8 mouse cellular contexts compared by ENCODE assay signal in the genomic region with DNA sequence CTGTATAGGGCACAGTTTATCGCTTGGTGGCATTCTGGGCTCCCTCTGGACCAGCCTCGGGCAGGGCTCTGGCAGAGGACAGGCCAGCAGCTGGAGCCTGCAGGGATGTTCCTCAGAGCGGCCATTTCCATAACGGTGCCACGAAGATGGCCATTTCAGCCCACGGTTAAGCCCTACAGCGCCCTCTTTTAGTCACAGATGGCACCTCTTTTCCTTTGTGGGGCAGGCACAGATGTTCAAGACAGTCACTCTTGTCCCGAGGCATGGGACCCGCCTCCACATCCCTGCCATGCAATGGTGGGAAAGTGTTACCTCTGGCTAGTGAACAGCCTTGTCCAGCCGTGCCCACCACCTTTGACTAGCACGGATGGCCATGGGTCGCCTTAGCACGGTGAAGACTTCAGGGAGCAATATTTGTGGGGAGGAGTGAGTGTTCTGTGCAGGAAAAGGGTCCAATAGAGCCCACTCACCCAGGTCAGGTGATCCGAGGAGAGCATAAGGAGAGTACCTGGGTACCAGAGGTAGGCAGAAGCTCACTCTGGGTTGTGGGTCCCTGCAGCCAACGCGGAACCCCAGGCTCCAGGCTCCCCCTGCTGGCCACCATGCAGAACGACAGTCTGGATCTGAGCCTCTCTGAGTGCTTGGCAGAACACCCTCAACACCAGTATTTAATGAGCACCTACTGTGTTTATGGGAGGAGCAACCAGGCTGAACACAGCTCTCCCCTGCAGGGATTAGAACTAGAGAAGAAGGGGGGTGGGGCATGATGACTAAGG. TPM values are rescaled to one million over a fixed set of nuclear protein-coding genes. Genes with fewer than 3 reads are reported as not detected.
DNase-seq lines count a peak whose midpoint lies in the region; ATAC-seq and TF ChIP-seq lines count a peak whose summit lies in the region.

No protein-coding gene starts in this region.

- in situ Hi-C loops in CH12.LX (cut with MboI; ENCODE audit: low pct_ligation_motif_present, low pct_unique_long_range_greater_than_20kb, low sequenced_read_pairs): loop anchor here (5.0 to 25.0 kb wide), 2 partner anchors 57 to 133 kb away; a partner anchor contains a TSS

- no peak overlapping the region for H3K4me3 ChIP-seq in CH12.LX (replicated peaks in 1 of 3; ENCODE audit: low read depth in 2 of 3, low read length in 2 of 3, poor library complexity in 1 of 3)
- no peak overlapping the region for H3K4me3 ChIP-seq in kidney, embryonic 16.5 days (ENCODE audit: low read length)
- no peak overlapping the region for H3K4me3 ChIP-seq in liver, embryonic 13.5 days (replicated peaks)
- H3K4me3 ChIP-seq in olfactory bulb, adult 2 months (ENCODE audit: insufficient read depth, low read depth, low read length): no peak overlapping the region

- H3K36me3 ChIP-seq in CH12.LX (replicated peaks in 1 of 2; ENCODE audit: control insufficient read depth in 1 of 2, insufficient read depth in 1 of 2, low read length in 1 of 2): no peaks in the 10 kb centered on the region
- H3K36me3 ChIP-seq in kidney, embryonic 16.5 days (ENCODE audit: insufficient read depth, low read length): no peaks in the 10 kb centered on the region
- H3K36me3 ChIP-seq in liver, embryonic 13.5 days: no peaks in the 10 kb centered on the region

- peak; percentile 81 to 97 for TF ChIP-seq CTCF in CH12.LX (conservative IDR thresholded peaks at IDR 0.05 in 1 of 2, IDR thresholded peaks at IDR 0.05 in 1 of 2; ENCODE audit: low read depth in 2 of 2, low read length in 2 of 2)
- peak; percentile 92 for TF ChIP-seq CTCF in olfactory bulb, adult 2 months (IDR thresholded peaks at IDR 0.05; ENCODE audit: insufficient read depth, low read depth, low read length)

- H3K4me2 ChIP-seq in CH12.LX (ENCODE audit: insufficient read depth, low read depth, poor library complexity, severe bottlenecking): no peak overlapping the region
- H3K4me2 ChIP-seq in kidney, embryonic 16.5 days (replicated peaks; ENCODE audit: low read depth, low read length): no peak overlapping the region
- no peak overlapping the region for H3K4me2 ChIP-seq in liver, embryonic 13.5 days

- TF ChIP-seq EP300 in CH12.LX (IDR thresholded peaks at IDR 0.05; ENCODE audit: low read length): no peak

- H3K9ac ChIP-seq in CH12.LX (ENCODE audit: insufficient read depth, low read depth): no peak overlapping the region
- H3K9ac ChIP-seq in kidney, embryonic 16.5 days (replicated peaks; ENCODE audit: low read length): no peak overlapping the region
- no peak overlapping the region for H3K9ac ChIP-seq in liver, embryonic 13.5 days

- H3K27me3 ChIP-seq in CH12.LX (replicated peaks): peaks cover 11% of the 10 kb centered on the region
- H3K27me3 ChIP-seq in kidney, embryonic 16.5 days (ENCODE audit: insufficient read depth, low read length): no peaks in the 10 kb centered on the region
- H3K27me3 ChIP-seq in liver, embryonic 13.5 days: peaks cover 6% of the 10 kb centered on the region; the same call in 1 of the 2 replicates

- WGBS in kidney, embryonic 16.5 days: 59% methylated on average over 17 of the region's 17 CpGs
- 50% methylated on average over 17 of the region's 17 CpGs for WGBS in liver, embryonic 13.5 days (ENCODE audit: insufficient replicate concordance)
- 54% methylated on average over 17 of the region's 17 CpGs for WGBS in olfactory bulb, adult 2 months

- DNase-seq in CH12.LX (ENCODE audit: extremely low read depth): peak; percentile 72
- peak; percentile 78 to 90 for DNase-seq in adrenal gland, adult (ENCODE audit: inconsistent age in 2 of 2, low spot score in 1 of 2)
- peak; percentile 78 for DNase-seq in embryo, embryonic 10.5 days (ENCODE audit: low spot score)
- peak; percentile 58 to 72 for DNase-seq in gastrocnemius, postnatal 4 days (ENCODE audit: low spot score in 2 of 2)
- DNase-seq in liver, embryonic 13.5 days: no peak
- DNase-seq in thymus, postnatal 36 days: peak; percentile 46 to 47

- no peaks in the 10 kb centered on the region for H3K9me3 ChIP-seq in CH12.LX (replicated peaks; ENCODE audit: low read length)
- no peaks in the 10 kb centered on the region for H3K9me3 ChIP-seq in kidney, embryonic 16.5 days (ENCODE audit: low read length)
- H3K9me3 ChIP-seq in liver, embryonic 13.5 days (replicated peaks): no peaks in the 10 kb centered on the region

- H3K79me2 ChIP-seq in CH12.LX (replicated peaks; ENCODE audit: control insufficient read depth, extremely low read depth, insufficient read depth, poor library complexity, severe bottlenecking): no peaks in the 10 kb centered on the region

- no peak overlapping the region for H3K27ac ChIP-seq in CH12.LX (ENCODE audit: insufficient read depth, low read depth)
- H3K27ac ChIP-seq in kidney, embryonic 16.5 days (ENCODE audit: low read length): no peak overlapping the region
- H3K27ac ChIP-seq in liver, embryonic 13.5 days: no peak overlapping the region
- H3K27ac ChIP-seq in olfactory bulb, adult 2 months (ENCODE audit: insufficient read depth, low read depth, low read length): no peak overlapping the region

- peak; percentile 88 for TF ChIP-seq RAD21 in CH12.LX (IDR thresholded peaks at IDR 0.05; ENCODE audit: low read depth, low read length)

- TF ChIP-seq POLR2A in CH12.LX (IDR thresholded peaks at IDR 0.05; ENCODE audit: low read depth, low read length): no peak
- no peak for TF ChIP-seq POLR2A in olfactory bulb, adult 2 months (IDR thresholded peaks at IDR 0.05; ENCODE audit: insufficient read depth, low read depth, low read length)

- H3K4me1 ChIP-seq in CH12.LX (ENCODE audit: control insufficient read depth in 1 of 2, insufficient read depth in 2 of 2): peaks cover 5 to 16% of the 10 kb centered on the region in 2 experiments; a peak in 3 of 4 replicates
- no peaks in the 10 kb centered on the region for H3K4me1 ChIP-seq in kidney, embryonic 16.5 days (ENCODE audit: insufficient read depth, low read length)
- peaks cover 5% of the 10 kb centered on the region; the same call in 1 of the 2 replicates for H3K4me1 ChIP-seq in liver, embryonic 13.5 days (replicated peaks)
- no peaks in the 10 kb centered on the region for H3K4me1 ChIP-seq in olfactory bulb, adult 2 months (ENCODE audit: control insufficient read depth, insufficient read depth, low read length)

- peak; percentile 60 for ATAC-seq in kidney, embryonic 16.5 days (ENCODE audit: low FRiP score, low TSS enrichment)
- peak; percentile 55; the same call in 1 of the 2 replicates for ATAC-seq in liver, embryonic 13.5 days (ENCODE audit: low read depth)

- dilution Hi-C loops in CH12.LX (cut with MboI; ENCODE audit: extremely low pct_ligation_motif_present, extremely low pct_unique_long_range_greater_than_20kb, low sequenced_read_pairs): no loop called here

TF ChIP-seq in CH12.LX, 34 proteins besides CTCF, POLR2A, EP300 and RAD21:
- TF ChIP-seq USF1 (IDR thresholded peaks at IDR 0.05; ENCODE audit: low read depth, low read length) (no peak), IRF4 (IDR thresholded peaks at IDR 0.05; ENCODE audit: low read depth, low read length) (0 out of 2 replicates have a peak, but pooled peaks have one; percentile 19), ZC3H11A (IDR thresholded peaks at IDR 0.05; ENCODE audit: low read depth, low read length) (peak; percentile 67), MEF2A (IDR thresholded peaks at IDR 0.05; ENCODE audit: borderline replicate concordance, low read depth, low read length) (no peak), MAX (IDR thresholded peaks at IDR 0.05; ENCODE audit: low read length) (no peak), ETS1 (conservative IDR thresholded peaks at IDR 0.05; ENCODE audit: low read depth, low read length) (no peak), JUN (IDR thresholded peaks at IDR 0.05; ENCODE audit: insufficient read depth, low read depth, low read length) (no peak), SMC3 (IDR thresholded peaks at IDR 0.05; ENCODE audit: low read depth, low read length) (peak; percentile 97)

RNA-seq across cellular contexts. Expression of a gene that starts 38.5 kb away (rescaled TPM):
- 7.0 and 7.7 TPM in 2 replicates for total RNA-seq in CH12.LX (2012; rRNA removed)
- 12.2 and 13.4 TPM in 2 replicates for total RNA-seq in CH12.LX (2014; rRNA removed)
- 15.9 and 19.1 TPM in 2 replicates for polyA plus RNA-seq in CH12.LX (2012; ENCODE audit: insufficient read length, low read depth)
- total RNA-seq in gastrocnemius, postnatal 4 days (2021): 10 to 100 TPM; 26.8 to 27.1 TPM
- polyA plus RNA-seq in kidney, embryonic 16.5 days (2015; fragmentation: Nextera tagmentation; extraction: Ambion mirVana): 18.4 and 20.6 TPM in 2 replicates
- polyA plus RNA-seq in liver, embryonic 13.5 days (2015; fragmentation: Nextera tagmentation; extraction: Ambion mirVana): 1.2 and 1.4 TPM in 2 replicates
- polyA plus RNA-seq in olfactory bulb, adult 2 months (2012; ENCODE audit: insufficient read depth, insufficient read length, low replicate concordance, missing spikeins): not detected in 2 replicates
